14 mouse cellular contexts compared by ENCODE assay signal in genomic region chr9:103725497-103725896, GRCm38 (mm10).
"Had no signal": no experiment of that assay in that cellular context is flagged by ENCODE, and none has a peak within 500 bp of the region (broad histone marks: within the 10 kb centered on the region; RNA-seq: fewer than 3 reads in every experiment).

No protein-coding gene starts in this region.

- H3K4me1 ChIP-seq: liver, embryonic 13.5 days; neural tube, embryonic 12.5 days had no signal

- H3K4me2 ChIP-seq: limb, embryonic 13.5 days; liver, embryonic 13.5 days; neural tube, embryonic 12.5 days had no signal

- DNase-seq: kidney, adult 8-10 months; kidney, postnatal 36 days; left cerebral cortex, postnatal 4 days; liver, embryonic 13.5 days; lung, adult 18-20 months; midbrain, embryonic 14.5 days; right cerebral cortex, postnatal 4 days; spleen, adult 18-20 months; thymus, adult 2 months; thymus, postnatal 25 days had no signal

- H3K9me3 ChIP-seq: limb, embryonic 13.5 days; liver, embryonic 13.5 days; midbrain, embryonic 10.5 days; neural tube, embryonic 12.5 days had no signal

- H3K9ac ChIP-seq: limb, embryonic 13.5 days; liver, embryonic 13.5 days; neural tube, embryonic 12.5 days had no signal

- H3K27ac ChIP-seq: kidney, postnatal 0 days; limb, embryonic 13.5 days; liver, embryonic 13.5 days; midbrain, embryonic 10.5 days; neural tube, embryonic 12.5 days had no signal

- H3K27me3 ChIP-seq: limb, embryonic 13.5 days; liver, embryonic 13.5 days; neural tube, embryonic 12.5 days had no signal

- H3K4me3 ChIP-seq: limb, embryonic 13.5 days; liver, embryonic 13.5 days; midbrain, embryonic 10.5 days; neural tube, embryonic 12.5 days had no signal

- H3K36me3 ChIP-seq: limb, embryonic 13.5 days; liver, embryonic 13.5 days had no signal
